Mouse (Mus musculus): ENCODE data around the gene Dab1. TPM values are rescaled to one million over a fixed set of nuclear protein-coding genes. Genes with fewer than 3 reads are reported as not detected.

The Dab1 gene
- total RNA-seq, 2 experiments from 2014 or later = 159 to 164 TPM

GRCm38 (mm10) chr4:104361345-104361744 lies 742.2 kb downstream of the Dab1 start:
- intact Hi-C loops (cut with DNase I) = no loop called here
- no peak for DNase-seq

GRCm38 (mm10) chr4:104366491-104366890 lies 747.3 kb downstream of the Dab1 start:
- no peak for DNase-seq
- intact Hi-C loops (cut with DNase I) = loop anchor here (5.0 kb wide), 2 partner anchors 526 to 744 kb away; no protein-coding TSS in a partner anchor

GRCm38 (mm10) chr4:104366894-104367740 lies 748.0 kb downstream of the Dab1 start:
- intact Hi-C loops (cut with DNase I) = loop anchor here (5.0 kb wide), 2 partner anchors 525 to 745 kb away; no protein-coding TSS in a partner anchor

GRCm38 (mm10) chr4:104367741-104368411 lies 748.7 kb downstream of the Dab1 start:
- peak; percentile 13 for DNase-seq
- intact Hi-C loops (cut with DNase I) = loop anchor here (5.0 kb wide), 2 partner anchors 524 to 746 kb away; no protein-coding TSS in a partner anchor

More at GRCm38 (mm10) chr4:104366894-104367740, 748.0 kb downstream of the Dab1 start:
- DNase-seq = peak; percentile 89

- DNase-seq = peak; percentile 81
- intact Hi-C loops (cut with DNase I) = loop anchor here (5.0 kb wide), 2 partner anchors 524 to 746 kb away; no protein-coding TSS in a partner anchor
Measured at GRCm38 (mm10) chr4:104368561-104369021, 749.4 kb downstream of the Dab1 start.

GRCm38 (mm10) chr4:104369091-104369490 lies 749.9 kb downstream of the Dab1 start:
- no peak for DNase-seq
- intact Hi-C loops (cut with DNase I) = loop anchor here (5.0 kb wide), 2 partner anchors 523 to 747 kb away; no protein-coding TSS in a partner anchor

- DNase-seq = no peak
- intact Hi-C loops (cut with DNase I) = no loop called here
Measured at GRCm38 (mm10) chr4:104371136-104371535, 752.0 kb downstream of the Dab1 start.

- no peak for DNase-seq
- intact Hi-C loops (cut with DNase I) = no loop called here
Measured at GRCm38 (mm10) chr4:104374191-104374590, 755.0 kb downstream of the Dab1 start.

- no peak for DNase-seq
- intact Hi-C loops (cut with DNase I) = no loop called here
Measured at GRCm38 (mm10) chr4:104384704-104385103, 765.5 kb downstream of the Dab1 start.

GRCm38 (mm10) chr4:104385272-104385671 lies 766.1 kb downstream of the Dab1 start:
- no peak for DNase-seq

GRCm38 (mm10) chr4:104395515-104395914 lies 776.4 kb downstream of the Dab1 start:
- intact Hi-C loops (cut with DNase I) = no loop called here
- DNase-seq = no peak

More at GRCm38 (mm10) chr4:104385272-104385671, 766.1 kb downstream of the Dab1 start:
- intact Hi-C loops (cut with DNase I) = no loop called here

GRCm38 (mm10) chr4:104396095-104396494 lies 776.9 kb downstream of the Dab1 start:
- no peak for DNase-seq
- intact Hi-C loops (cut with DNase I) = no loop called here

- intact Hi-C loops (cut with DNase I) = no loop called here
- peak; percentile 21 for DNase-seq
Measured at GRCm38 (mm10) chr4:104399106-104399730, 780.1 kb downstream of the Dab1 start.

GRCm38 (mm10) chr4:104404099-104404498 lies 784.9 kb downstream of the Dab1 start:
- DNase-seq = no peak
- intact Hi-C loops (cut with DNase I) = no loop called here

- intact Hi-C loops (cut with DNase I) = no loop called here
Measured at GRCm38 (mm10) chr4:104410922-104411321, 791.8 kb downstream of the Dab1 start.

GRCm38 (mm10) chr4:104415482-104415881 lies 796.3 kb downstream of the Dab1 start:
- peak; percentile 20 for DNase-seq
- intact Hi-C loops (cut with DNase I) = no loop called here

More at GRCm38 (mm10) chr4:104410922-104411321, 791.8 kb downstream of the Dab1 start:
- DNase-seq = no peak

- DNase-seq = no peak
- intact Hi-C loops (cut with DNase I) = no loop called here
Measured at GRCm38 (mm10) chr4:104418354-104418753, 799.2 kb downstream of the Dab1 start.

GRCm38 (mm10) chr4:104420983-104421680 lies 802.0 kb downstream of the Dab1 start:
- no peak for DNase-seq
- intact Hi-C loops (cut with DNase I) = no loop called here

- no peak for DNase-seq
- intact Hi-C loops (cut with DNase I) = no loop called here
Measured at GRCm38 (mm10) chr4:104429127-104429526, 810.0 kb downstream of the Dab1 start.

GRCm38 (mm10) chr4:104431231-104431855 lies 812.2 kb downstream of the Dab1 start:
- intact Hi-C loops (cut with DNase I) = no loop called here
- no peak for DNase-seq

Measured in left cerebral cortex, postnatal 4 days (tissue).